Mouse (Mus musculus) thymus, postnatal 10 days (tissue): ENCODE data around the gene Med16.

ENCODE experiments used
- DNase-seq, 2 experiments: peaks; one replicate each; pipeline ENCODE4 v3.0.0; 2021; ENCODE audit warnings: low spot score in 2 of 2

Gene Med16

DNA sequence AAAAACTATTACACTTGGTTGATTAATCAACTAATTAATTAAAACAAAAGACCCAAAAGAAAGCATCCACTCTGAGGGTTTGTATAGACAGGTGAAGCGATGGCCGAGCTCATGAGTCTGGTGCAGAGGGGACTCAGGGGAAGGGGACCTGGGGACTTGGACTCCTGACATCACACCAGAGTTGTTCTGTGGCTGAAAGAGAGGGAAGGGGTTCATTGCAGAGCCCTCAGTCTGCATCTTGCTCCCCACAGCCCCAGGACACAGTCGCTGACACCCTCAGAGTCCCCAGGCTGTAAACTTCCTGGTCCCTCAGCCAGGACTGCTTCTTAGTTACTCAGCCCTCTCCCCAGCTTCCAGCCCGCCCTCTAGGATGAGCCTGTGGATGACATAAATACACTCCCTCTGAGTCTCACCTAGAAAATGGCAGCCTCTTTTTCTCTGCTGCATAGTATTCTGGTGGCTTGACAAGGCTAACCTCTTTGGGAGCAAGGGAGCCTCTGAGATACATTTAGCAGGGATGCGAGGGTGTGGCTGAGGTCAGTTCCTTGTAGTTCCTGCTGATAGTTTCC lies 8.9 kb upstream of the Med16 start:
- DNase-seq = no peak

- peak; percentile 70 to 82 for DNase-seq
These were observed 8.2 kb upstream of the Med16 start, which contains the start of gene Kiss1r for GRCm38 (mm10) chr10:79916808-79917531. Kiss1r (plus strand) TSS chr10:79916971.

GRCm38 (mm10) chr10:79916081-79916480 lies 7.4 kb upstream of the Med16 start:
- no peak for DNase-seq

DNA sequence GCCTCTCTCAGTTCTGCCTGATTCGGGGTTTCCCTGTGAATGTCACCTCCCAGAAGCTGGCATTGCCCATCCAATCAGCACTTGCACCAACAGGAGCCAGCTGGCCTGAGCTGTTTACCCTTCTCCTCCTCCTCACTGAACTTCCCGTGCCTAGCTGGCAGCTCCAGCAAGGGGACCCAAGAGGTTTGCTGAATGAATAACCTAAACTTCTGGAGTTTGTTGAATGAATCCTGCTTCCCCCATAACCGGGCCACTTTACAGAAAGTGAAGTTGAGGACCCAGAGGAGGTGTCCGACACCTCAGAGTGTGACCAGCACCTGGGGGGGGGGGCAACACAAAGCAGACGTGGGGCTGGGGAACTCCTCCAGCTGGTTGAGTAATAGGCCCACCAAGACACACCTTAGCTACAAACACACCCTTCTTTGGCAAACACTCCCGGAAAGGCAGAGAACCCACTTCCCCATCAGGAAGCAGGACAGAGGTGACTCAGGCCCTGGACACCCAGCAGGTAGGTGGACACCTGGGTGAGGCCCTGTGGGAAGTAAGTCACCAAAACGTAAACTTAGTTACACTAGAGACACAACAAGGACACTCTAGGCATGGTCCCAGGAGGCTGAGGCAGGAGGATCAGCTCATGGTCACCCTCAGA lies 6.3 kb upstream of the Med16 start:
- no peak for DNase-seq

GRCm38 (mm10) chr10:79914131-79914947 lies 5.6 kb upstream of the Med16 start:
- DNase-seq = no peak

DNA sequence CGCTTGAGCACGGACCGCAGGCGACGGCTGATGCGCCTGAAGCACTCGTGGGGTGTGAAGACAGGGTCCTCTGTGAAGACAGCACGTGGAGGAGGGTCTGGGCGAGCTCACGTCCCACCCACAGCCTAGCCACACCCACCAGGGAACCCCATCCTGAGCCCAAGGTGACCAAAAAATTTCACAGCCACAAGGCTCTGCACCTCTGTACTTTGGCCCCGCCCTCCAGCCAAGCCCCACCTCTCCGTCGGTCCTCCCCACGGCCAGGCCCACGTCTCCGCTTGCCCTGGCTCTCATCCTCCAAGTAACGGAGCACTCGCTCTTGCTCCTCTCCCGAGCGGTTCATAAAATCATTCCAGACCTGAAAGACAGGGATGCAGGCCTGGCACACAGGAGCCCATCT lies 3.7 kb upstream of the Med16 start:
- DNase-seq = no peak

DNA sequence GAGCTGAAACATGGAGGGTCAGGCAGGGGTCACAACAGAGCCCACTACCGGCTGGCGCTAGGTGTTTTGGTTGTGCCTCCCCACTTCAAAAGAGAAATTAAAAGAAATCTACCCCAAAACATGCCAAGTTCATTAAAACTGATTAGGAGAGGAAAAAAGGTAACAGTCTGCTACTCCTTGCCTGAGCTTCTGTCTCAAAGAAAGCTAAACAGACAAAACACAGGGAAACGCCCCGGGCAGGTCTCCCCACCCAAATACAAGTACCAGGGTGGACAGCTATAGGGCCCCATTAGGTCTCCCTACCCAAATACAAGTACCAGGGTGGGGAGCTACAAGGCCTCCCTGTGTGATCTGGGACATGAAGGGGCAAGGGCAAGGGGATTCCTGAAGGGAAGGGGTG lies 1.8 kb upstream of the Med16 start, which contains the start of gene Gm26602:
TSS of gene Gm26602 (plus strand) at position 301 of the 400 bp plus-strand sequence.
- no peak for DNase-seq

DNA sequence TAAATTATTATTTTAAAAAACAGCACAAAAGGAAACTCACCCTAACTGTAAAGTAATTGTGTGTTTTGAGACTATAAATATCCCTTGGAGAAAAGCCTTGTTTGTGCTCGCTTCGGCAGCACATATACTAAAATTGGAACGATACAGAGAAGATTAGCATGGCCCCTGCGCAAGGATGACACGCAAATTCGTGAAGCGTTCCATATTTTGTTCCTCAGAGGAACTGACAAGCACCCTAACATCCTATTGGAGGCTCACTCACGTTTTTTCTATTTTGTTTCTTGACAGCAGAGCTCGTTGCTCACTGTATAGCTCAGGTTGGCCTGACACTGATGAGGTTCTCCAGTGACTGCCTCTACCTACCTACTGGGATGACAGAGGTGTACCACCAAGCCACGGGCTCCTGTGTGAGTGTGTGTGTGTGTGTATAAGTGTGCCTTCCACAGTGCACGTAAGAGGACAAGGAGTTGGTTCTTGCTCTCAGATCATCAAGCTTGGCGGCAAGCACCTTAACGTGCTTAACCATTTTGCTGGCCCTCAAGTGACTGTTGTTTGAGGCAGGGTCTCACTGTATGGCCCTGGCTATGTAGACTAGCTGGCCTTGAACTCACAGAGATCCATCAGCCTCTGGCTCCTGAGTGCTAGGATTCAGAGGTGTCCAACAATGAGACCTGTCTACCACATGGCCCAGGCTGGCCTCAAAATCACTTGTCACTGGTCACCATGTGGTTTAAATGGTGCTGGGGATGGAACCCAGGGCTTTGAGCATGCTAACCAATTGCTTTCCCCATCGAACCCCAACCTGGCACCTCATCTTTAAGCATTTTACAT lies 584 bp upstream of the Med16 start:
- peak in 1 of 2 experiments; percentile 41 for DNase-seq

GRCm38 (mm10) chr10:79907415-79907814 lies 1.3 kb downstream of the Med16 start:
- DNase-seq = no peak

DNA sequence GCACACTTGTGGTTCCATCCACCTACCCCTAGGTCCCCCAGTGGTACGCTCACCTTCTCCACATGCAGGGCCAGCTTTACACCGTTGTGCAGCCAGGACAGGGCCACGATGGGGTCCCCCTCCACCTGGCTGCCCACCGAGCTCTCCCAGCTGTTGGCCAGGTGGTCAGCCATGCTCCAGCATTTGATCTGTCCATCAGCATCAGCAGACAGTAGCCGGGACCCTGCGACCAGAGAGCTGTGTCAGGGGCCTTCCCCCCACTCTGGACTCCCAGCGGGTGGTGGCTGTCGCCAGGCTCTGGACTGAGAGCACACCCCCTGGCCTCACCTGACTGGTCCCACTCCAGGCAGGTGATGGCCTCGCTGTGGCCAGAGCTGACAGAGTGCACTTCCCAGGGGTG lies 2.0 kb downstream of the Med16 start:
- no peak for DNase-seq

GRCm38 (mm10) chr10:79900951-79901410 lies 7.7 kb downstream of the Med16 start:
- no peak for DNase-seq

GRCm38 (mm10) chr10:79897316-79898245 lies 11.1 kb downstream of the Med16 start:
- no peak for DNase-seq

- no peak for DNase-seq
These were observed 11.9 kb downstream of the Med16 start for GRCm38 (mm10) chr10:79896814-79897213.

- DNase-seq = no peak
These were observed 12.4 kb downstream of the Med16 start for GRCm38 (mm10) chr10:79896306-79896705.

DNA sequence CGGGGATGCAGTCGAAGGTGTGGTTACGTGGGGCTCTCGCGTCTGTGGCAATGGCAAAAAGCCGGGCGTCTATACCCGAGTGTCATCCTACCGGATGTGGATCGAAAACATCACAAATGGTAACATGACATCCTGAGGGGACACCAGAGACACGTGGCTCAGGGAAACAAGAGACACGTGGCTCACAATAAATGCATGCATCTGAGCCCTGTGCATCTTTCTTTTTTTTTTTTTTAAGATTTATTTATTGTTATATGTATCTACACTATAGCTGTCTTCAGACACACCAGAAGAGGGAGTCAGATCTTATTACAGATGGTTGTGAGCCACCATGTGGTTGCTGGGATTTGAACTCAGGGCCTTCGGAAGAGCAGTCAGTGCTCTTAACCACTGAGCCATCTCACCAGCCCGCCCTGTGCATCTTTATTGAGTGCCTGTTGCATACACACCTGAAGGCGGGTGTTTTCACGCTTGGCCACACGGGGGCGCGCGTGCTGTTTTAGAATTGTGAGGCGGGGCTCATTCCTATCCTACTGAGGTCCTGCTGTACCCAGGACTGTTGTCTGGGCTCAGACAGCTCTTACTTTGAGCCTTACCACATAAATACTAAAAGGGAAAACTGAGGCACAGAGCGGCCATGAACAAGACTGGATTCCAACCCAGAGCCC lies 16.1 kb downstream of the Med16 start:
- peak; percentile 69 to 88 for DNase-seq

DNA sequence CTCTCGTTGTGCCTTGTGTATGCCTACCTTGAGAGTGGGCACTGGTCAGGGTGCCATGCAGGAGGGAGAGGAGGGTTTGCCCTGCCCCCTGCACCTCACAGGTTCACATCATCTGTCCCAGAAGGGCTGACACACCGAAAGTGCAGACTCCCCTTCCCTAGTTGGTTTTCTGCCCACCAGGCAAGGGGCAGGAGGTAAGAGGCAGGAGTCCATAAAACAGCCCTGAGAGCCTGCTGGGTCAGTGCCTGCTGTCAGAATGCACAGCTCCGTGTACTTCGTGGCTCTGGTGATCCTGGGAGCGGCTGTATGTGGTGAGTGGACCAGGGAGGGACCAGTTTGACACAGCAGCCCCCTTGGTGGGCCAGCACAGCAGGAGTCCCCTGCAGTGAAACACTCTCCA lies 18.1 kb downstream of the Med16 start, which contains the start of gene Cfd:
TSS of gene Cfd (plus strand) at position 184 of the 400 bp plus-strand sequence.
- no peak for DNase-seq

DNA sequence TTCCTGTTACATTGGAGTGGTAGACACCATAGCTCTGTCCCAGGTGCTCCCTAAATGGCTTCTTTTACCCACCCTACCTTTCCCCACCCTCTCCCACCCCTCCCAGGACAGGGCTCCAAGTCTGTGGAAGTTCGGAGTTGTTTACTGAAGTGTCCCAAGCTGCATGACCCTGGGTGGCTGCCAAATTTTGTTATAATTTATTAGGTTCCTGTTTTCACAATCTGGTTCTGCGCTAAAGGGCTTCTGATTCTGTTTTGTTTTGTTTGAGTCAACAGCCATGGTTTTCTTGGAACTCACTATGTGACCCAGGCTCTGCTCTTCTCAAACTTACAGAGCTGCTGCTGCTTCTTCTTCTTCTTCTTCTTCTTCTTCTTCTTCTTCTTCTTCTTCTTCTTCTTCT lies 19.3 kb downstream of the Med16 start:
- DNase-seq = no peak

DNA sequence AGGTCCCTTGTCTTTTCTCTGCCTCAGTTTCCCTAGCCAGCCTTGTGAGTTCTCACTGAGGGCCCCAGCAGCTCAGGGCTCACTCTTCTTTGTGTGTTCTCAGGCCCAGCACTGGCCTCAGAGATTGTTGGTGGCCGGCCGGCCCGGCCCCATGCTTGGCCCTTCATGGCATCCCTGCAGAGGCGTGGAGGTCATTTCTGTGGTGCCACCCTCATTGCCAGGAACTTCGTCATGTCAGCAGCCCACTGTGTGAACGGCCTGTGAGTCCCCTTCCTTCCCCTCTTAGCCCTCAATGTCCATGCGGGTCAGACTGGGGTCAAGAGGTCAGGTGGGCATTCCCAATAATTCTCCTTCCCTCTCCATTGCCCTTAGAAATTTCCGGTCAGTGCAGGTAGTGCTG lies 22.1 kb downstream of the Med16 start:
- no peak for DNase-seq

- DNase-seq = no peak
These were observed 22.7 kb downstream of the Med16 start, which contains the start of gene Elane for GRCm38 (mm10) chr10:79886054-79886453. Elane (plus strand) TSS chr10:79886247.
